Mouse (Mus musculus) activated CD4-positive, CD25-positive, alpha-beta regulatory T cell, adult 4 months (primary cell): ENCODE measurements around the gene Ctsk. TPM values are rescaled to one million over a fixed set of nuclear protein-coding genes. Genes with fewer than 3 reads are reported as not detected.

ENCODE experiments used
- ATAC-seq: one replicate; pipeline ENCODE4 v1.8.0; 2017
- polyA plus RNA-seq, 2 experiments: library from polyadenylated mRNA; unstranded; fragments of 100-300 nt; shearing (Covaris generic); gene quantifications; one replicate each; pipeline ENCODE4 v1.2.1; 2017

Gene Ctsk
- not detected for polyA plus RNA-seq

DNA sequence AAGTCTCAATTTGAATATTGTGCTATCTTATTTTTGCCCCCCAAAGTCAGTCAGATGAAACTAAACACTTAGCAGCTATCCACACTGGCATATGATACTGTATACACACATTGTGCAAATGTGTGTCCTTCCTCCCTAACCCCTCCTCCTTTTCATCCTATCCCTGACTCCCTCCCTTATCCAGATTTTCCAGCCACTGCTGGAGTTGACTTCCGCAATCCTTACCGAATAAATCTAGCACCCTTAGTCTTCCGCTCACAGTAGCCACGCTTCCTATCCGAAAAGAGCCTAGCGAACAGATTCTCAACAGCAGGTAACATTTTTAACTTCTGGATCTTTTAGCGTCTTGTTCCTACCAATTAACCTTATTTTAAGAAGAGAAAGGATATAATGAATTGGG lies at the start of gene Ctsk:
TSS of gene Ctsk (plus strand) at position 233 of the 400 bp plus-strand sequence.
- ATAC-seq, result no peak

DNA sequence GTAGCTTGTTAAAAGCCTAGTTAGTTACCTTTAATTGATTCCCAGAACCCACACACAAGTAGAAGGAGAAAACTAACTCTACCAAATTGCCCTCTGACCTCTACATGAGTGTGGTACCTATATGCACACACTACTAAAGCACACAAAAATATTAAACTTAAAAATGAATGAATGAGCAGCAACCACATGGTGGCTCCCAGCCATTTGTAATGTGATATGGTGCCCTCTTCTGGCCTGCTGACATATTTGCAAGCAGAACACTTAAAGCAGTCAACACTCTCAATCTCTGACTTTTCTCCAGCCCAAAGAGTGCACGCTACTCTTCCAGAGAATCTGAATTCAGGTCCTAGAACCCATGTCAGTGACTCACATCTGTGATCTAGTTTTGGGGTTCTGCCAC lies 48.6 kb upstream of the Ctsk start:
- ATAC-seq, result peak; percentile 43

DNA sequence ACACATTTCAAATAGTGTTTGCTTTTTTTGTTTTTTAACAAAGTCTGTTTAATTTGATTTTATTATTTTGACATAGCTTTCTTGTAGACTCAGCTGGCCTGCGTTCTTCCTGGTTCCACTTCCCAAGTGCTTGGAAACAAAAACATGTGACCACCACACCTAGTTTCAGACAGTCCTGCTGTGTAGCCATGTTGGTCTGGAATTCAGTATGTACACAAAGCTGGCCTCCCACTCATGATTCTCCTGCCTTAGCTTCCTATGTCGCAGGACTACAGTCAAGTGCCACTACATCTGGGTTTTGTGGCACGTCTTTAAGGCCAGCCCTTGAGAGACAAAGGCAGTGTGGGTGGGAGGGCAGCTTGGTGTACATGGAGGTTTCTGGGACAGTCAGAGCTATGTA lies 48.1 kb upstream of the Ctsk start:
- no peak for ATAC-seq

DNA sequence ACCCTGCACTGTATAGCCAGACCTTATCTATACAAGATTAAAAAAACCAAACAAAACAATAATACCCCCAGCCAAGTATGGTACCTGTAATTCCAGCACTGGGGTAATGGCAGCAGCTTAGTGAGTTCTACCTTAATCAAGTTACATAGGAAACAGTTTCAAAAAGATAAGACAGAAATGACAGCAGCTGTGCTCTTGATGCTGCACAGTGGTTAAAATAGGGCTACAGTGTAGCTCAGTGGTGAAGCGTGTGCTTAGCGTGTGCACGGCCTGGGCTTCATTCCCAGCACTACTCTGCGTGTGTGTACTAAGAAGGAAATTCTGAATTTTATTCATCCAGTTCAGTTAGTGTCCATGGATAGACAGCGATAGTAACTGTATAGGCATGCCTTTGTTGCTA lies 42.7 kb upstream of the Ctsk start:
- no peak for ATAC-seq

DNA sequence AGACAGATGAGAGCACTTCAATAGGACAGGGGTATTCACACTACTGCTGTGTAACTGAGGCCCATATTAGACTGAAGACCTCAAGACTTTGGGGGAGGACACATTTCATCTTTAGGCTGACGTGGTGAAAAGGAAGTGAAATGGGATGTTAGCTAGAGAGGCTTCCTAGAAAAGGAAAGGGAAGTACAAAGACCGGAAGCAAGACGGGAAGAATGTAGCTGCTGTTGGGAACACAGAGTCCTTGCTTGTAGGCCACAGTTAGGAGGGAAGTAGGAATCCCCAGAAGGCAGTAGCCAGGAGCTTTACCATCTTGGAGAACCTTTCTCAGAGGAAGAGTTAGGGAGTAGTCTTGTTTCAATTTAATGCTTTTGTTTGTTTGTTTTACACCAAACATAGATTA lies 41.3 kb upstream of the Ctsk start:
- no peak for ATAC-seq

DNA sequence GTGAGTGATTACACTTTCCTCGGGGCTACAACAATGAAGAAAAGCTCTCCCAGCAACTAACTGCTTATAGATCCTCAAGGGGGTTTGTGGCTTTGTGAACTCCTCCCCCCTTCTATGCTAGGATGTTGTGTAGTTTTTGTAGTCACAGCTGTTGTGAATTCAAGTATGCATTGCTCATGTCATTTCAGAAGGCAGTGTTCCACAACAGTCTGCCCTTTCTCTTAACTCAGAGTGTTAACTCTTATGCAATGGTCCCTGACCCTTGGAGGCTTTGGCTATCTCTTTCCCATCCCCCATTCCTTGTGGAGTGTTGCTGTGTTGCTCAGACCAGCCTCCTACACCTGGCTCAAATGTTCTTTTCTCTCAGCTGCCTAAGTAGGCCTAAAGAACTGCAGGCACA lies 39.7 kb upstream of the Ctsk start:
- no peak for ATAC-seq

DNA sequence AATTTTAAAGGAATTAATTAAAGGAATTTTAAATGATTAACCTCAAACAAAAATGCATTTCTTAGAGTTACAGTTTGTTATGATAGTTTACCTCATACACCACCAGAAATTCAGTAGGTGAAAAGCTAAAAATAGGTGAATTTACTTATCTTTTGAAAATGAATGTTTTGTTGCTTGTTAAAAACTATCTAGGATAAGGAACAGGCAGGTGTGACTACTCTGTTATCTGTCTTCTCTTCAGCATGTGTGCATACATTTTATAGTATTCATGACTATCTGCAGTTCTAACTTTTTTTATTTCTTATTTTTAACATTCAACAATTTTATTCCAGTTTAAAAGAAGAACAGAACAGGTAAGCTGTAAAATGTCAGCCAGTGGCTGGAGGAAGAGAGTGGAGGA lies 35.2 kb upstream of the Ctsk start:
- no peak for ATAC-seq

DNA sequence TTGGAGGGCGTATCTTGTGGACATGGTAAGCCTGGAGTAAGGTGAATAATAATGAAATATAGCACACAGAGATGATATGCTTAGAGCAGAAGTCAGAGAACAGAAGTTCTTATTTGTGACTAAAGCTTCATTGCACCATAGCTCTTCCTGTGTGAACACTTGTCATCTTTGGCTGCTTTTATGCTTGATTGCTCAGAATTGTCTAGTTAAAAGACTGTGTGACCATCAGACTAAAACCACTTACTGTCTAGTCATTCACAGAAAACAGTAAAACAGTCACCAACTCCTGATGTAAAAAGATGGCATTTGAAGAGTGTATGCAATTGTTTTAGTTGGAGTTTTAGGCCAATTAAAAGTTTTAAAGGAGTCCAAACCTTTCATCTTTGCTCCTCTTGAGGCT lies 20.1 kb upstream of the Ctsk start:
- ATAC-seq, result no peak

DNA sequence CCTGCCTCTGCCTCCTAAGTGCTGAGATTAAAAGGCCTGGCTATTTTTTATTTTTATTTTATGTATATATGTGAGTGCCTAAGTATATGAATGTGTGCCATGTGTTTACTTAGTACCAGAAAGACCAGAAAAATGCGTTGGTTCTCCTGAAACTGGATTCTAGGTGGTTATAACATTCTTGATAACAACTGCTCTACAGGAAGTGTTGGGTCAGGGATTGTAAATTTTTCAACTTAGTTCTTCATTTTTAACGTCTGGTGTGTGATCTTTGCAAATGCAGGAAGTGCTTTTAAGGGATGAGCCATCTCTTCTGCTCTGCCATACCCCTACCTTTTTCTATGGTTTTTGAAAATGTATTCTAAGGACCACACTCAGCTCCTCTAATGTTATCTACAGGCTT lies 12.6 kb upstream of the Ctsk start:
- no peak for ATAC-seq

DNA sequence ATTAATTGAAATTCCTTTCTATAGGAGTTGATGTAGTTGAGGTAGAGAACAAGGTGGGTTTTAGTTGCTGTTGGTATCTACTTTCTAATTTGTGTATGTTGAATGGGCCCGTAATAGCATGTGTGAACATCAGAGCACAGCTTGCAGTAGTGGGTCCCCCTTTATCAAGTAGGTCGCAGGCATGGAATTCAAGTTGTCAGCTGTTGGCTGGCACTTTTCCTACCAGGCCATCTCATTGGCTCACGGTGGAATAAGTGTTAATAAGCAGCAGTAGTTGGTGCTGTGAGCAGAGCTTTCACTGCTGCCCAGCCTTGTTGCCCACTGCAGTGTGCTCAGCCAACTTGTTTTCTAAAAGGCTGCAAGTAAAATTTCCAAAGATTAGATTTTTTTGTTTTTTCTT lies 10.4 kb upstream of the Ctsk start:
- ATAC-seq, result no peak

DNA sequence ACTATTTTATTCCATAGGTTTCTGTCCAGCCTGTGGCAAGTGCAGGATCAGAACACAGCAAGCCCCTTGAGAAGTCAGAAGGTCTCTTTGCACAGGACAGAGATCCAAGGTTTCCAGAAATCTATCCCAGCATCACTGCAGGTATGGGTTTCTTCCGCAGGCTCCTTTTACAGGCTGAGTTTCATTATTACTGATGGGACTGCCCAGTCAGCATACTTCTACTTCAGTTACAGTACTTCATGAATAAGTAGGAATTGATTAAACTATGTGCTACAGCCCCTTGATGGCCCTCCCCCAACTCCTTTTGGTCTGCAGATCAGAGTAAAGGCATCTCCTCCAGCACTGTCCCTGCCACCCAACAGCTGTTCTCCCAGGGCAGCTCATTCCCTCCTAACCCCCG lies 8.8 kb upstream of the Ctsk start:
- no peak for ATAC-seq

DNA sequence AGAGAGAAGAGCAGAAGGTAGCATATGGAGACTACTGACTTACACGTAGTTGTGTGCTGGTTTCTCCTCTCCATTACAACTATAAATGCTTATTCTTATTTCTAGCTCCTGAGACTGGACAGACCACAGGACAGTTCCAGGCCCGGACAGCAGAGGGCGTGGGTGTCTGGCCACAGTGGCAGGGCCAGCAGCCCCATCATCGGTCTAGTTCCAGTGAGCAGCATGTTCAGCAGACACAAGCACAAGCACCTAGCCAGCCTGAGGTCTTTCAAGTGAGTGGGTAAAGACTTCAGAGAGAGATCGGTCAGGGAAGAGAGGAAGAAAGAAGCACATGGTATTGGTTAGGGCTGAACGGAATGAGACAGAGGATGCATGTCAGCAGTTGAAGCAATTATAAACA lies 4.7 kb upstream of the Ctsk start:
- no peak for ATAC-seq

DNA sequence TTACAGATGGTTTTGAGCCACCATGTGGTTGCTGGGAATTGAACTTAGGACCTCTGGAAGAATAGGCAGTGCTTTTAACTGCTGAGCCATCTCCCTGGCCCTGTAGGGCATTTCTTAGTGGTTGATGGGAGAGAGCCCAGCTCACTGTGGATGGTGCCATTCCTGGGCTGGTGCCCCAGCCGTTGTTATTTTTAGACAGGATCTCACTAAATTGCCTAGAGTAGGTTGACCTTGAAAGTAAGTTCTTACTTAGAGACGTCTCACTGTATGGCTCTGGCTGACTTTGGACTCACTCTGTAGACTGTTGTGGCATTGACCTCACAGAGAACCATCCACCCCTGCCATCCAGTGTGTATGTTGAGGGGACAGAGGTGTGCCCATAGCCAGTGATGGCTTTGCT lies 827 bp upstream of the Ctsk start:
- ATAC-seq, result no peak

DNA sequence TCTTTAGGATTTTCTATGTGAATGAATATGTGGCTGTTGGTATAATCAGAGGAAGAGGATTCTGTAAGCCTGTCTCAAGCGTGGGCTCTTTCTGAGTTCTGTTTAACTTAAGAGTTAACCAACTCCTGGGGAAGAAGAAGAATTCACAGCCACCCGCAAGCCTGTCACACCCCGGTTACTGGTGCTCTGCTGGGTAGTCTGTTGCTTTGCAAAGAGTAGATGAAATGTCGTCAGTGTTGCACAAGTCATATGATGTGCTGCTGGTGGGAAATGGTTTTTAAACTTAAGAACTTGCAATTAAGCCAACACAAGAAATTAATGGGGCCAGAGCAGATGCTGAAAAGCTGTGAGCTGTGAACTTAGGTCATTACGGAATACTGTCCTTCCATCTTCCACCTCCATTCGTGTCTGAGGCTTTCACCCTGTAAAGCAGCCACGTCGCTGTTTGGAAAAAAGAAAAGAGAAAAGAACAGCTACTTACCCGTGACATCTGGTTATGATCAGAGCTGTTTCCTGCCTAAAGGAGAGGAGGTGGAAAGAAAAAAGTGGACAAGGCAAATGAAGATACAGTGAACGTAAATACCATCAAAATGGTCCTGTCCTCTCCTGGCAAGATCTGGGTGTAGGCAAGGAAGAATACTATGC lies 562 bp downstream of the Ctsk start:
- ATAC-seq, result no peak

DNA sequence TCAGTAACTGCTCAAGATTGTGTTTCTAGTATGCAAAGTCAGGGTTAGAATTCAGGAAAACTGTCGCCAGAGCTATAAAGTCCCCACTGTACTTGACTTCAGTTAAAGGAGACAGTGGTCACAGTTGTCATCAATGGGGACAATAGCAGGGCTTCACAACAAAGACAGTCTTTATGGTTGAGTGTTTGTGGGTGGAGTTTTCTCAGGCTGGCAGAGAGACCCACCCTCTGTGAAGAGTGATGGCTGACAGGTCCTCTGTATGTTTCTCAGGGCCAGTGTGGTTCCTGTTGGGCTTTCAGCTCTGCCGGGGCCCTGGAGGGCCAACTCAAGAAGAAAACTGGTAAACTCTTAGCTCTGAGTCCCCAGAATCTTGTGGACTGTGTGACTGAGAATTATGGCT lies 3.3 kb downstream of the Ctsk start:
- ATAC-seq, result no peak

DNA sequence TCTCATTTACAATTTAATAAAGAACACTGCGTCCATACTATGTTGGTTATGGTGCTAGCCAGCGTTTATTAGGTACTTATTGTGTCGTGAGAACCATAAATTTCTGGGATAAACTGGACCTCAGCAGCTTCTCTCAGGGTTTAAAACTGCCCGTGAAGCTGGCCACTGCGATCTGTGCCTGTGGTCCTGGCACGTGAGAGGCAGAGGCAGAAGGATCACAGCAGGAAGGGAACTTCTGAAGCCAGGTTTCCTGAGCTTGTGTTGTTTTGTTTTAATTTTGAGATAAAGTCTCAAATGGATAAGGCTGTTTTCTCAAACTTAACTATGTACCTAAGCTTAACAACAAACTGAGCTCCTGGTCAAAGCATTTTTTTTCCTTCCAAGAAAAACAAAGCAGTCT lies 10.3 kb downstream of the Ctsk start:
- no peak for ATAC-seq

DNA sequence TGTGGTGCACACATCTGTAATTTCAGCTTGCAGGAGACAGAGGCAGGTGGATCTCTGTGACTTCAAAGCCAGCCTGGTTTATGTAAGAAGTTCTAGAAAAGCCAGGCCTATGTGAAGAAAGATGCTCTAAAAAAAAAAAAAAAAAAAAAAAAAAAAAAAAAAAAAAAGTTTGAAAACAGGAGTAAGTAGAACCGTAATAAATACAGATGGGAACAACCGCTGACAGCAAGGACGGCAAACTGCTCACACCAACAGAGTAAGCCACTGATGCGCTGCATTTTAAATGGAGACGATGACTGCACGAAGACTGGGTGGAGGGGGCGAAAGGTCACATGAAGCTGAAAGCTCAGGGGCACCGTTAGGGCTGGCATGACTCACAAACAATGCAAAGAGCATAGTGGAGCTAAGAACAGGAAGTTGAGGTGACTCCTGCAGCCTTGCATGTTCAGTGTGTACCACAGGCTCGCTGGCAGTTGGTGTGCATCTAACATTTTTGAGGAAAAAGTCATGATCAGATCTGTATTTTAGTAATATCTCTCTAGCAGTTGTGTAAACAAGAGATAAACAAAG lies 12.6 kb downstream of the Ctsk start:
- ATAC-seq, result peak; percentile 99

DNA sequence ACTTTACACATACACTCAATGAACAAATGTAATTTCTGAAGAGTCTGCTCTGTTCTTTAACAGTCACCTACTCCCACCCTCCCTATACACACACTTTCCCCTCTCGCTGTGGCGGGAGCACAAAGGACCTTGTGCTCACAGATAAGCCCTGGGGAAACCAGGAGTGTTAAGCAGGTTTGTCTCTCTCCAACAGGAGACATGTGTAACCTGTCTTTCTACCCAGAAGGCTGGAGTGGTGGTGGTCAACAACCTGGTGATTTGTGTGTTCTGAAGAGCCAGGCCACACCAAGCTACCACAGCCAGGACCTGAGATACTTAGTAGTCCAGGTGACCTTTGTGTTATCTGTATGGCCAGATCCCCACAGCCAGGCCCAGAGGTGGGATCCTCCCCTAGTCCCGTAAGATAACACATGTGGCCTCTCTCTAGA lies 17.6 kb downstream of the Ctsk start:
- no peak for ATAC-seq

DNA sequence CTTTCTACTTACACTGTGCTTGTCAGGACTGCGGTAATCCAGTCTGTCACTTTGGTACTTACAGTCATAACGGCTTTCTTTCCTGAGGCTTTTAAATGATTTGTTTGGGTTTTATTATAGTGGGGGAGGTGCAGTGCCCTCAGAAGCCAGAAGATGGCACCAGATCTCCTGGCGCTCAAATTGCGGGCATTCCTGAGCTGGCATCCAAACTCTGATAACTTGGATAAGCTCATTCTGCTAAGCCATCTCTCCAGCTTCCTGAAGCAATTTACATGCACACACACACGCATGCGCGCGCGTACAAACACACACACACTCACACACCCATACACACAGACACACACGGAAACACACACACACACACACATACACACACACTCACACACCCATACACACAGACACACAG lies 18.4 kb downstream of the Ctsk start:
- ATAC-seq, result peak; percentile 69

DNA sequence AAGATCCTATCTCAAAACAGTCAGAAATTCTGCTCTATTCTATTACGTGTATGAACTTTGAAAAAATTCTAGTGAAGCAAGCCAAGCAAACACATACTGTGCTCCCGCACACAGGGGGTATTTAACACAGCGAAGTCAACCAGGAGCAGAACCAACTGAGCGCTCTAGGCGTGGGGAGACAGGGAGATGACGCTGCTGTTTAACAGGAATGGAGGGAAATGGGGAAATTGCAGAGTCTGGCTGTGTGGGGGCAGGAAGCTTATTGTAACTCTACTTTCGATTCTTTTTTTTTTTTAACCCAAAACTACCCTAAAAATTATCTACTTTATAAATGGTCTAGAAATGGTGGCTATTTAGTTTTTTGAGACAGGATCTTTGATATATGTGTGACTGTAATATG lies 19.8 kb downstream of the Ctsk start:
- no peak for ATAC-seq

DNA sequence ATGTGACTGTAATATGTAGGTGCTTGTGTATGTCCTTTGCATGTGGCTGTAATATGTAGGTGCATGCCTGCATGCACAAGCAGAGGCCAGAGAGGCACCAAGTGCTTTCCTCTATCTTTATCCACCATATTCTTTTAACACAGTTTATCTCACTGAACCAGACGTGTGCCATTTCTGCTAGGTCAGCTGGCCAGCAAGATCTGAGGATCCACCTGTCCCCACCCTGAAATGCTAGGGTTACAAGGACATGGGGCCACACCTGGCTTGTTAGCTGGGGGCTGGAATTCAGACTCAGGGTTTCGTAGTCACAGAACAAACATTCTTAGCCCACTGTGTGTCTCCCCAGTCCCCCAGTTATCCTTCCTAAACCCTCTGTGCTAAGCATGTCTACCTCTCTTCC lies 20.3 kb downstream of the Ctsk start:
- ATAC-seq, result no peak

DNA sequence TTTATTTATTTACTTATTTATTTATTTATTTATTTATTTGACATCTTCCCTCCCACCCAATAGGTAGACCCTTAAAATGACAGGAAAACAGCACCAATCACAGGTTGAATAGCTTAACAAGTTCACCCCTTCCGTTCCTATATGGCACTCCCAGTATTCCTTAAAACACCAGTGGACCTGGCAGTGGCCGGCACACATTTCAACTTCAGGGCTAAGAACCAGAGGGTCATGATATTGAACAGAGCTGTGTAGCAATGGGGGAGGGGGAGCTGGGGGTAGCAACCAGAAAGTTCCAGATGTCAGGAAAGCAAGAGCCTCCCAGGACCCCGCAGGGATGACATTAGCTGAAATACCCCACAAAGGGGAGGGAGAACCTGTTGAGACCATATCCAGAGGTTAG lies 21.0 kb downstream of the Ctsk start:
- ATAC-seq, result no peak

DNA sequence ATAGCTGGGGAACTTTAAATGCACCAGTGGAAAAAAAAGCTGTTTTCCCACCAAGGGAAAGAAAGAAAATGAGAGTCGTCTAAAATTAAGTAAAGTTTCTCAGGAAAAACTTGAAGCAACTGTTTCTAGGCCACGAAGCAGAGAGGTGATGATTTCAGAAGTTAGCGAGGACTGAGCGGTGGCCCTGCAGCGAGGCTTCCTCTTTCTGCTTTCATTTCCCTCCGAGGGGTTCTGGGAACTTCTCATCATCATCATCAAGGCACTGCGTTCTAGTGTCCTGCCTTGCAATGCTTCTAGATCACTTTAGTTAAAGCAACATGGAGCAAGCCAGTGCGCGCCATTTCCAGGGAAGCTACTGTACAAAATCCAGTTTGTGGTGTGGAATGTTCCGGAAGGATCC lies 22.1 kb downstream of the Ctsk start:
- ATAC-seq, result no peak

DNA sequence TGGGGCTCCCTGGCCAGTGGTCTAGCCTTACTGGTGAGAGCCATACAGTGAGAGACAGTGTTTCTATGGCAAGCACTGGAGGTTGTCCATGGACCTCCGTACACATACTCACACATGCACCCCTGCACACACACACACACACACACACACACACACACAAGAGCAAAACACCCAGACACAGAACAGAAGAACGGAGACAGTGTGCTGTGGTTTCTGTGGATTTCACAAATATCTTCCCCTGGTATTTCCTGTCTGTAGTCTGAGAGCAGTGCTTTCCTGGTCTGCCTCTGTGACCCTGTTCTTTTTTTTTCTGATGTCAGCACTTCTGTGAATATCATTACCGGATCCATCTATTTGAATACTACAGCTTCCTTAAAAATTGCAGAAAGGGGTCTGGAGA lies 24.6 kb downstream of the Ctsk start:
- peak; percentile 91 for ATAC-seq

DNA sequence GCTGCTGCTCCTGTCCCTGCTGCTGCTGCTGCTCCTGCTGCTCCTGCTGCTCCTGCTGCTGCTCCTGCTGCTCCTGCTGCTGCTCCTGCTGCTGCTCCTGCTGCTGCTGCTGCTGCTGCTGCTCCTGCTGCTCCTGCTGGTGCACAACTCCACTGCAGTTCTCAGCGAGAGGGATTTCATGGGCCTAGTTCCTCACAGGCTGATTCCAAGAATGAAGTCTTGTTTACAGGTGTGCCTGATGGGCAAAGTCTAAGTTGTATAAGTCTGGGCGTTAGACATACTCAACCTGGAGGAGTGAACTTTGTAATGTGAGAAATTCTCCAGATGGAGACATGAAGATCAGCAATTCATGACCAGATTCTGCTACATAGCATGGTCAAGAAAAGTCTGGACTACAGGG lies 25.6 kb downstream of the Ctsk start:
- ATAC-seq, result no peak
